In the genomic region with DNA sequence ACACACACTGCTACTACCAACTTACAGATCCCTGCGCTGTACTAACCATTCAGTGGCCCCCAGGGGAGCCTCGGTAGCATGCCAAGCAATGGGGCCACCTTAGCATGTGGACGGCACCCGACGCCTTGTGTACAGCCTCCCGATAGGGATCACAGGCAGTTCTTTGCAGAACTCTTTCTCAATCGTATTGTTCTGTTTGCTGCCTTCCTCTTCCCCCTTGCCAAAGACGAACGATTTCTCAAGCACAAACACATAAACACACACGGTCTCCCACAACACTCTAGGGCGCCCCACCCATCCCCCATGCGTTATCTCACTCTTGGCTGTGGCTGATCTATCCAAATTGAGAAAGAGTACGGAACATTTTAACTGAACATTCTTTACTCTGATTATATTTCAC, we compare ENCODE assay signal across 8 mouse cellular contexts.
DNase-seq lines count a peak whose midpoint lies in the region; ATAC-seq and TF ChIP-seq lines count a peak whose summit lies in the region.

No protein-coding gene starts in this region.

- H3K4me2 ChIP-seq in hindbrain, embryonic 16.5 days (ENCODE audit: low read length): no peak overlapping the region
- H3K4me2 ChIP-seq in embryonic facial prominence, embryonic 15.5 days (replicated peaks): no peak overlapping the region
- H3K4me2 ChIP-seq in liver, embryonic 12.5 days: peak overlapping the region; percentile 52
- H3K4me2 ChIP-seq in hindbrain, embryonic 13.5 days: no peak overlapping the region
- H3K4me2 ChIP-seq in midbrain, embryonic 13.5 days (replicated peaks): no peak overlapping the region

- no peak for TF ChIP-seq POLR2A in small intestine, adult 2 months (IDR thresholded peaks at IDR 0.05; ENCODE audit: low read depth, low read length)

- 87% methylated on average over 13 of the region's 13 CpGs for WGBS in hindbrain, embryonic 10.5 days
- 79% methylated on average over 13 of the region's 13 CpGs for WGBS in hindbrain, embryonic 16.5 days
- 55% methylated on average over 13 of the region's 13 CpGs for WGBS in embryonic facial prominence, embryonic 15.5 days
- 33% methylated on average over 13 of the region's 13 CpGs for WGBS in liver, embryonic 12.5 days (ENCODE audit: insufficient replicate concordance)
- WGBS in small intestine, adult 2 months: 30% methylated on average over 13 of the region's 13 CpGs
- WGBS in hindbrain, embryonic 13.5 days: 84% methylated on average over 13 of the region's 13 CpGs
- WGBS in midbrain, embryonic 13.5 days: 87% methylated on average over 13 of the region's 13 CpGs

- peaks cover 38% of the 10 kb centered on the region for H3K4me1 ChIP-seq in hindbrain, embryonic 10.5 days (replicated peaks)
- H3K4me1 ChIP-seq in hindbrain, embryonic 16.5 days (ENCODE audit: control insufficient read depth, insufficient read depth, low read depth, low read length): peaks cover 15% of the 10 kb centered on the region
- peaks cover 18% of the 10 kb centered on the region for H3K4me1 ChIP-seq in embryonic facial prominence, embryonic 15.5 days
- H3K4me1 ChIP-seq in liver, embryonic 12.5 days: peaks cover 23% of the 10 kb centered on the region
- H3K4me1 ChIP-seq in small intestine, adult 2 months (ENCODE audit: control insufficient read depth, insufficient read depth, insufficient read length, low read length): peaks cover 17% of the 10 kb centered on the region
- H3K4me1 ChIP-seq in hindbrain, embryonic 13.5 days (replicated peaks): peaks cover 36% of the 10 kb centered on the region
- peaks cover 25% of the 10 kb centered on the region for H3K4me1 ChIP-seq in midbrain, embryonic 13.5 days (replicated peaks)

- H3K4me3 ChIP-seq in hindbrain, embryonic 10.5 days: no peak overlapping the region
- no peak overlapping the region for H3K4me3 ChIP-seq in hindbrain, embryonic 16.5 days (ENCODE audit: low read length)
- no peak overlapping the region for H3K4me3 ChIP-seq in embryonic facial prominence, embryonic 15.5 days (replicated peaks)
- no peak overlapping the region for H3K4me3 ChIP-seq in liver, embryonic 12.5 days
- H3K4me3 ChIP-seq in small intestine, adult 2 months (ENCODE audit: low read depth, low read length): no peak overlapping the region
- H3K4me3 ChIP-seq in hindbrain, embryonic 13.5 days: no peak overlapping the region
- H3K4me3 ChIP-seq in midbrain, embryonic 13.5 days (replicated peaks): no peak overlapping the region

- no peak overlapping the region for H3K9ac ChIP-seq in hindbrain, embryonic 16.5 days (ENCODE audit: low read depth, low read length)
- H3K9ac ChIP-seq in embryonic facial prominence, embryonic 15.5 days: no peak overlapping the region
- no peak overlapping the region for H3K9ac ChIP-seq in liver, embryonic 12.5 days
- no peak overlapping the region for H3K9ac ChIP-seq in hindbrain, embryonic 13.5 days
- H3K9ac ChIP-seq in midbrain, embryonic 13.5 days (replicated peaks): no peak overlapping the region

- DNase-seq in hindbrain, embryonic 10.5 days (ENCODE audit: low spot score): no peak
- DNase-seq in cerebellum, postnatal 14 days: no peak

- H3K9me3 ChIP-seq in hindbrain, embryonic 10.5 days: no peaks in the 10 kb centered on the region
- H3K9me3 ChIP-seq in hindbrain, embryonic 16.5 days (ENCODE audit: control insufficient read depth, low read length): no peaks in the 10 kb centered on the region
- H3K9me3 ChIP-seq in embryonic facial prominence, embryonic 15.5 days (replicated peaks): no peaks in the 10 kb centered on the region
- no peaks in the 10 kb centered on the region for H3K9me3 ChIP-seq in liver, embryonic 12.5 days (replicated peaks)
- no peaks in the 10 kb centered on the region for H3K9me3 ChIP-seq in hindbrain, embryonic 13.5 days
- H3K9me3 ChIP-seq in midbrain, embryonic 13.5 days: no peaks in the 10 kb centered on the region

- H3K27ac ChIP-seq in hindbrain, embryonic 10.5 days: peak overlapping the region; percentile 50; the same call in 1 of the 2 replicates
- no peak overlapping the region for H3K27ac ChIP-seq in hindbrain, embryonic 16.5 days (ENCODE audit: low read depth, low read length)
- 0 out of 2 replicates have a peak overlapping the region, but pooled peaks have one; percentile 58 for H3K27ac ChIP-seq in embryonic facial prominence, embryonic 15.5 days (replicated peaks)
- peak overlapping the region; percentile 15; the same call in 1 of the 2 replicates for H3K27ac ChIP-seq in liver, embryonic 12.5 days
- peak overlapping the region; percentile 23 for H3K27ac ChIP-seq in small intestine, adult 2 months (ENCODE audit: insufficient read depth, low read depth, low read length)
- no peak overlapping the region for H3K27ac ChIP-seq in hindbrain, embryonic 13.5 days
- H3K27ac ChIP-seq in midbrain, embryonic 13.5 days: no peak overlapping the region

- ATAC-seq in hindbrain, embryonic 16.5 days: no peak
- ATAC-seq in embryonic facial prominence, embryonic 15.5 days (ENCODE audit: insufficient number of reproducible peaks, low FRiP score, low TSS enrichment, low read depth): no peak
- peak; percentile 76 for ATAC-seq in liver, embryonic 12.5 days
- no peak for ATAC-seq in hindbrain, embryonic 13.5 days (ENCODE audit: low FRiP score)
- no peak for ATAC-seq in midbrain, embryonic 13.5 days

- TF ChIP-seq CTCF in small intestine, adult 2 months (IDR thresholded peaks at IDR 0.05; ENCODE audit: extremely low read depth, insufficient read length, insufficient replicate concordance, low read depth, low read length): no peak

- H3K27me3 ChIP-seq in hindbrain, embryonic 10.5 days (ENCODE audit: insufficient read depth, poor library complexity, severe bottlenecking): no peaks in the 10 kb centered on the region
- H3K27me3 ChIP-seq in hindbrain, embryonic 16.5 days (replicated peaks; ENCODE audit: control insufficient read depth, insufficient read depth, low read length): no peaks in the 10 kb centered on the region
- H3K27me3 ChIP-seq in embryonic facial prominence, embryonic 15.5 days: no peaks in the 10 kb centered on the region
- peaks cover 5% of the 10 kb centered on the region; the same call in 1 of the 2 replicates for H3K27me3 ChIP-seq in liver, embryonic 12.5 days (replicated peaks)
- H3K27me3 ChIP-seq in small intestine, adult 2 months (ENCODE audit: control insufficient read depth, insufficient read depth, low read length): no peaks in the 10 kb centered on the region
- H3K27me3 ChIP-seq in hindbrain, embryonic 13.5 days: no peaks in the 10 kb centered on the region
- H3K27me3 ChIP-seq in midbrain, embryonic 13.5 days: no peaks in the 10 kb centered on the region

- H3K36me3 ChIP-seq in hindbrain, embryonic 10.5 days: peaks cover 35% of the 10 kb centered on the region
- no peaks in the 10 kb centered on the region for H3K36me3 ChIP-seq in hindbrain, embryonic 16.5 days (ENCODE audit: control insufficient read depth, insufficient read depth, low read length)
- no peaks in the 10 kb centered on the region for H3K36me3 ChIP-seq in embryonic facial prominence, embryonic 15.5 days
- no peaks in the 10 kb centered on the region for H3K36me3 ChIP-seq in liver, embryonic 12.5 days
- no peaks in the 10 kb centered on the region for H3K36me3 ChIP-seq in small intestine, adult 2 months (ENCODE audit: control insufficient read depth, insufficient read depth, low read length)
- H3K36me3 ChIP-seq in hindbrain, embryonic 13.5 days: no peaks in the 10 kb centered on the region
- H3K36me3 ChIP-seq in midbrain, embryonic 13.5 days: no peaks in the 10 kb centered on the region

Comparison
In these comparisons a context has a peak if more than half of its experiments do, and no peak if none do; other contexts are left out.
1. H3K27ac ChIP-seq: peak in hindbrain, embryonic 10.5 days (single experiment), embryonic facial prominence, embryonic 15.5 days (single experiment), liver, embryonic 12.5 days (single experiment) and small intestine, adult 2 months (single experiment); none in hindbrain, embryonic 16.5 days (single experiment), hindbrain, embryonic 13.5 days (single experiment) and midbrain, embryonic 13.5 days (single experiment).